Mouse (Mus musculus): ENCODE measurements around the gene Tmem131. TPM values are rescaled to one million over a fixed set of nuclear protein-coding genes. Genes with fewer than 3 reads are reported as not detected.

The Tmem131 gene
- polyA plus RNA-seq, 1 experiment from 2014 or later: 12.2 TPM

GRCm38 (mm10) chr1:36982191-36982961, 38.9 kb upstream of the Tmem131 start:
- 88% methylated on average over 9 of the region's 9 CpGs for WGBS
- Histone ChIP-seq H3K36me3 (ENCODE audit: control insufficient read depth, insufficient read depth, low read length) (no peaks in the 10 kb centered on the region), H3K4me3 (ENCODE audit: low read depth, low read length) (no peak overlapping the region), H3K27ac (ENCODE audit: low read depth, low read length) (no peak overlapping the region), H3K9ac (ENCODE audit: low read length) (no peak overlapping the region), H3K4me2 (ENCODE audit: low read length) (no peak overlapping the region), H3K27me3 (replicated peaks; ENCODE audit: control insufficient read depth, insufficient read depth, low read length) (no peaks in the 10 kb centered on the region), H3K4me1 (ENCODE audit: control insufficient read depth, insufficient read depth, low read length) (0 out of 2 replicates have a peak, but pooled peaks cover 2% of the 10 kb centered on the region), H3K9me3 (replicated peaks; ENCODE audit: control insufficient read depth, low read length) (no peaks in the 10 kb centered on the region)
- DNase-seq (ENCODE audit: low spot score) (no peak), ATAC-seq (no peak)

- Histone ChIP-seq H3K4me1 (ENCODE audit: control insufficient read depth, insufficient read depth, low read length) (no peaks in the 10 kb centered on the region), H3K4me2 (ENCODE audit: low read length) (no peak overlapping the region), H3K9ac (ENCODE audit: low read length) (no peak overlapping the region), H3K27ac (ENCODE audit: low read depth, low read length) (no peak overlapping the region), H3K36me3 (ENCODE audit: control insufficient read depth, insufficient read depth, low read length) (no peaks in the 10 kb centered on the region), H3K4me3 (ENCODE audit: low read depth, low read length) (no peak overlapping the region), H3K9me3 (replicated peaks; ENCODE audit: control insufficient read depth, low read length) (0 out of 2 replicates have a peak, but pooled peaks cover 2% of the 10 kb centered on the region), H3K27me3 (replicated peaks; ENCODE audit: control insufficient read depth, insufficient read depth, low read length) (no peaks in the 10 kb centered on the region)
- DNase-seq (ENCODE audit: low spot score) (no peak), ATAC-seq (no peak)
- WGBS: 93% methylated on average over 4 of the region's 4 CpGs
Observed at GRCm38 (mm10) chr1:36976770-36977169, 33.3 kb upstream of the Tmem131 start.

- Histone ChIP-seq H3K36me3 (ENCODE audit: control insufficient read depth, insufficient read depth, low read length) (no peaks in the 10 kb centered on the region), H3K27me3 (replicated peaks; ENCODE audit: control insufficient read depth, insufficient read depth, low read length) (no peaks in the 10 kb centered on the region), H3K4me1 (ENCODE audit: control insufficient read depth, insufficient read depth, low read length) (no peaks in the 10 kb centered on the region), H3K4me3 (ENCODE audit: low read depth, low read length) (no peak overlapping the region), H3K9me3 (replicated peaks; ENCODE audit: control insufficient read depth, low read length) (0 out of 2 replicates have a peak, but pooled peaks cover 2% of the 10 kb centered on the region), H3K4me2 (ENCODE audit: low read length) (no peak overlapping the region), H3K27ac (ENCODE audit: low read depth, low read length) (no peak overlapping the region), H3K9ac (ENCODE audit: low read length) (no peak overlapping the region)
- WGBS: 94% methylated on average over 3 of the region's 3 CpGs
- ATAC-seq: no peak
- DNase-seq (ENCODE audit: low spot score): no peak
Observed at GRCm38 (mm10) chr1:36970918-36971617, 27.6 kb upstream of the Tmem131 start.

DNA sequence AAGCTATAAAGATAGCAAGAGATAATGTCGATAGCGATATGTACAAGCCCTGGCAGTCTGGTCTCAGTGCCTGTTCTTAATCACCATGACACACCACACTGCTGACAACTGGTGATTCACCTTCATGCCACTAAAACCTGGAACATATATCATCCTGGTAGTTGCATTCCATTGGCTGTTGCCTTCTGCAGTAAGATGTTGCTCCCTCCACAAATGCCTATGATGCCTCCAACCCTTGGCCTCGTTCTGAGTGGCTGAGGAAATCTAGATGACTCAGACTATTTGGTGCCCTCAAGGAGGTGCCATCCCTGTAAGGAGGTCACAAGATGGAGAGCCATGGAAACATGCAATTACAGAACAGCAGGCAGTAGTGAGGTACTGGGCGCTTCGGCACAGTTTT, 22.4 kb upstream of the Tmem131 start:
- no peak overlapping the region for H3K27ac ChIP-seq (ENCODE audit: low read depth, low read length)
- H3K9ac ChIP-seq (ENCODE audit: low read length): no peak overlapping the region
- H3K4me3 ChIP-seq (ENCODE audit: low read depth, low read length): no peak overlapping the region
- 94% methylated on average over 5 of the region's 5 CpGs for WGBS
- no peaks in the 10 kb centered on the region for H3K9me3 ChIP-seq (replicated peaks; ENCODE audit: control insufficient read depth, low read length)
- H3K4me2 ChIP-seq (ENCODE audit: low read length): no peak overlapping the region
- H3K36me3 ChIP-seq (ENCODE audit: control insufficient read depth, insufficient read depth, low read length): no peaks in the 10 kb centered on the region
- no peak for ATAC-seq
- H3K27me3 ChIP-seq (replicated peaks; ENCODE audit: control insufficient read depth, insufficient read depth, low read length): no peaks in the 10 kb centered on the region
- no peaks in the 10 kb centered on the region for H3K4me1 ChIP-seq (ENCODE audit: control insufficient read depth, insufficient read depth, low read length)
- no peak for DNase-seq (ENCODE audit: low spot score)

DNA sequence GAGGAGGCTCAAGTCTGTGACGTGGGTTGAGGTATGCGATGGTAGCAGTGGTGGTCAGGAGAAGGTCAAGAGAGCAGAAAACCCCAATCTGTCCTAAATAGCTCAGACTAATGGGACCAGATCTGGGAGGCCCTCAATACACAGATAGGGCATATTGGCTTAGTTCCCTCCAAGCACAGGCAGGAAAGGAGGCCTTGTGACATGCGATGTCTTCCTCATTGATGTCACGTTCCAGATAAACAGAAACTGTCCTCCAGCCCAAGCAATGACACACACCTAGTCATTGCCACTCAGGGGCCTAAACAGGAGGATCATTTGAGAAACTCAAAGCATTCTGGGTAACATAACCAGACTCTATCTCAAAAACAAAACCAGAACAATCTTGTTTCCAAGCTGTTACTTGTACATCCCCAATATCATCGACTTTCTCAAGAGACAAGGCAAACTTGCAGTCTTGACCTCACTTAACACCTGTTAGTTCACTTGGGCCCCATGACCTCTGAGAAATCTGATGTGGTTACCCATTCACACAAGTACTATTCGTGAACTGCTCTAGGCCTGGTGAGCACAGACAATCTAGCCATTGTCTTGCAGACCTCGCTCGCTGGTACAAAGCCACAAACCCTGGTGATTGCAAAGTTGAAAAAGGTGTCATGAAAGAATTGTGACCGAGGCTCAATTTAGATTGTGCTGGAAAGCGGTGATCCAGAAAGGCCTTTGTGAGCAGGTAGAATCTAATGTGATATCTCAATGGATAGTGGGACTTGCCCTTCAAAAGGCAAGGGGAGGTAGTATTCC, 19.1 kb upstream of the Tmem131 start:
- Histone ChIP-seq H3K36me3 (ENCODE audit: control insufficient read depth, insufficient read depth, low read length) (no peaks in the 10 kb centered on the region), H3K27ac (ENCODE audit: low read depth, low read length) (no peak overlapping the region), H3K9ac (ENCODE audit: low read length) (no peak overlapping the region), H3K27me3 (replicated peaks; ENCODE audit: control insufficient read depth, insufficient read depth, low read length) (no peaks in the 10 kb centered on the region), H3K4me2 (ENCODE audit: low read length) (no peak overlapping the region), H3K4me3 (ENCODE audit: low read depth, low read length) (no peak overlapping the region), H3K4me1 (ENCODE audit: control insufficient read depth, insufficient read depth, low read length) (no peaks in the 10 kb centered on the region), H3K9me3 (replicated peaks; ENCODE audit: control insufficient read depth, low read length) (no peaks in the 10 kb centered on the region)
- DNase-seq (ENCODE audit: low spot score) (no peak), ATAC-seq (no peak)
- WGBS: 66% methylated on average over 10 of the region's 10 CpGs

- no peaks in the 10 kb centered on the region for H3K9me3 ChIP-seq (replicated peaks; ENCODE audit: control insufficient read depth, low read length)
- H3K36me3 ChIP-seq (ENCODE audit: control insufficient read depth, insufficient read depth, low read length): no peaks in the 10 kb centered on the region
- no peaks in the 10 kb centered on the region for H3K4me1 ChIP-seq (ENCODE audit: control insufficient read depth, insufficient read depth, low read length)
Observed at GRCm38 (mm10) chr1:36960509-36961222, 17.2 kb upstream of the Tmem131 start.

DNA sequence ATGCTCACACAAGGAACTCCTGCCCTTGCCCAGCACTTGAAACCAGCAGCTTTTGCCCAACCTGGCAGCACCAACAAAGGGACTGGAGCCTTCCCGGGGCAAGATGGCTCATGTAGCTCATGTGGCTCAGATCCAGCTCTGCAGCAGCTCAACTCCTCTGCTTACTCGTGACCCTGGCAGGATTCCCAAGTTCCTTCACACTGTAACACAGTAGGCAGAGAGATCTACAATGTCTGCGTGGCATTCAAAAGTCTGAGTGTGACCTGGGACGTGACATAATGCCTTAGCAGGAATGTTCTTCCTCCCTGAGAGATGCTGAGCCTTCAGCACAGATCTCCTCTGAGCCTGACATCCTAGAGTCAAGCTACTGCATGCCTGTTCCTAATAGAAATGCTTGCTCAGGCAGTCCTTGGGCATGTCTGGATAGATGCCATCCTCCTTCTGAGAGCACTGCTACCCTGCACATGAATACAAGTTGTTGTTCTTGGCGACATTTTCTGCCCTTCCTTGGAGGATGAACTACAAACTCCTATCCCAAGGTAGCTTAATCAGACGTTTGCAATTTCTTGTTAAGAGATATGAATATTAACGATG, 6.2 kb upstream of the Tmem131 start:
- H3K9ac ChIP-seq (ENCODE audit: low read length): no peak overlapping the region
- no peak overlapping the region for H3K4me2 ChIP-seq (ENCODE audit: low read length)
- DNase-seq (ENCODE audit: low spot score) (peak; percentile 53), ATAC-seq (no peak)
- H3K4me3 ChIP-seq (ENCODE audit: low read depth, low read length): no peak overlapping the region
- H3K36me3 ChIP-seq (ENCODE audit: control insufficient read depth, insufficient read depth, low read length): no peaks in the 10 kb centered on the region
- 49% methylated on average over 7 of the region's 7 CpGs for WGBS
- no peak overlapping the region for H3K27ac ChIP-seq (ENCODE audit: low read depth, low read length)
- no peaks in the 10 kb centered on the region for H3K4me1 ChIP-seq (ENCODE audit: control insufficient read depth, insufficient read depth, low read length)
- H3K9me3 ChIP-seq (replicated peaks; ENCODE audit: control insufficient read depth, low read length): no peaks in the 10 kb centered on the region
- H3K27me3 ChIP-seq (replicated peaks; ENCODE audit: control insufficient read depth, insufficient read depth, low read length): no peaks in the 10 kb centered on the region

More at GRCm38 (mm10) chr1:36960509-36961222, 17.2 kb upstream of the Tmem131 start:
- WGBS: 90% methylated on average over 16 of the region's 16 CpGs
- Histone ChIP-seq H3K27ac (ENCODE audit: low read depth, low read length) (no peak overlapping the region), H3K9ac (ENCODE audit: low read length) (no peak overlapping the region), H3K4me2 (ENCODE audit: low read length) (no peak overlapping the region), H3K4me3 (ENCODE audit: low read depth, low read length) (no peak overlapping the region), H3K27me3 (replicated peaks; ENCODE audit: control insufficient read depth, insufficient read depth, low read length) (no peaks in the 10 kb centered on the region)
- DNase-seq (ENCODE audit: low spot score) (no peak), ATAC-seq (no peak)

- Histone ChIP-seq H3K4me3 (ENCODE audit: low read depth, low read length) (no peak overlapping the region), H3K36me3 (ENCODE audit: control insufficient read depth, insufficient read depth, low read length) (no peaks in the 10 kb centered on the region), H3K9ac (ENCODE audit: low read length) (no peak overlapping the region), H3K27me3 (replicated peaks; ENCODE audit: control insufficient read depth, insufficient read depth, low read length) (no peaks in the 10 kb centered on the region), H3K27ac (ENCODE audit: low read depth, low read length) (no peak overlapping the region), H3K9me3 (replicated peaks; ENCODE audit: control insufficient read depth, low read length) (no peaks in the 10 kb centered on the region), H3K4me2 (ENCODE audit: low read length) (no peak overlapping the region), H3K4me1 (ENCODE audit: control insufficient read depth, insufficient read depth, low read length) (no peaks in the 10 kb centered on the region)
- whole genome bisulfite sequencing: 87% methylated on average over 7 of the region's 8 CpGs
- DNase-seq (ENCODE audit: low spot score): no peak
- no peak for ATAC-seq
Observed at GRCm38 (mm10) chr1:36947448-36947847, 4.0 kb upstream of the Tmem131 start.
